Mouse (Mus musculus) stomach, postnatal 0 days (tissue): Measurements from ENCODE around the gene Olfr361. TPM values are rescaled to one million over a fixed set of nuclear protein-coding genes. Genes with fewer than 3 reads are reported as not detected.
"Not testable (repeated sequence)": the region's sequence is repeated elsewhere in the genome, so short reads cannot be mapped to it uniquely, and the experiment has no call there.

Experiments used
- ATAC-seq: fragments of 200-750 bp; cut with Nextera tagmentation; 2 replicates; pipeline ENCODE4 v1.8.0; 2017; ENCODE audit not compliant: low FRiP score, low TSS enrichment
- DNase-seq: peaks from one replicate; pipeline ENCODE4 v3.0.0-alpha.2; 2016; ENCODE audit warnings: low spot score
- H3K27ac ChIP-seq: fragments of 300-500 bp; sonication (generic); replicated peaks from 2 replicates; pipeline ENCODE4 v1.5.1; 2014; ENCODE audit warnings: mild to moderate bottlenecking, control low read depth
- H3K27me3 ChIP-seq: fragments of 300-500 bp; sonication (generic); 2 replicates; pipeline ENCODE4 v1.6.1; 2014; ENCODE audit warnings: low read length; ENCODE audit not compliant: control insufficient read depth, insufficient read depth
- H3K36me3 ChIP-seq: fragments of 300-500 bp; sonication (generic); 2 replicates; pipeline ENCODE4 v1.6.1; 2014; ENCODE audit warnings: low read length, mixed read lengths; ENCODE audit not compliant: control insufficient read depth, insufficient read depth
- H3K4me1 ChIP-seq: fragments of 300-500 bp; sonication (generic); replicated peaks from 2 replicates; pipeline ENCODE4 v1.6.1; 2014; ENCODE audit warnings: antibody characterized with exemption; ENCODE audit not compliant: control insufficient read depth, insufficient read depth
- H3K4me2 ChIP-seq: fragments of 300-500 bp; sonication (generic); replicated peaks from 2 replicates; pipeline ENCODE4 v1.6.1; 2014; ENCODE audit warnings: low read depth, mild to moderate bottlenecking, control low read depth, moderate library complexity
- H3K4me3 ChIP-seq: fragments of 300-500 bp; sonication (generic); 2 replicates; pipeline ENCODE4 v1.5.1; 2014; ENCODE audit warnings: low read depth, low read length, control low read depth
- H3K9ac ChIP-seq: fragments of 300-500 bp; sonication (generic); 2 replicates; pipeline ENCODE4 v1.6.1; 2014; ENCODE audit warnings: mild to moderate bottlenecking, low read length, control low read depth, mixed read lengths
- H3K9me3 ChIP-seq: fragments of 300-500 bp; sonication (generic); 2 replicates; pipeline ENCODE4 v1.6.1; 2016; ENCODE audit warnings: low read length; ENCODE audit not compliant: control insufficient read depth
- CTCF ChIP-seq: IDR thresholded peaks from 2 replicates; pipeline ENCODE4 v1.5.1; 2016; ENCODE audit warnings: antibody characterized with exemption, low read depth, mild to moderate bottlenecking, moderate library complexity
- EP300 ChIP-seq: optimal IDR thresholded peaks from 2 replicates; pipeline ENCODE3; 2016; ENCODE audit warnings: antibody characterized with exemption
- WGBS: fragments of 180-500 bp; shearing (Covaris S2); extraction: QIAGEN DNeasy Blood & Tissue Kit; methylation state at CpG from one replicate; pipeline ENCODE4 v1.1.7; 2014; 5-methylcytosine and 5-hydroxymethylcytosine counted together
- polyA plus RNA-seq: library from polyadenylated mRNA; unstranded; fragments of >200 nt; fragmentation: Nextera tagmentation; extraction: Ambion mirVana; gene quantifications from 2 replicates; pipeline ENCODE4 v1.2.1, GENCODE M21; 2015

Olfr361 gene
- polyA plus RNA-seq = not detected in 2 replicates

GRCm38 (mm10) chr2:37089190-37089589 is at the start of gene Olfr361:
Gene Olfr361, minus strand, starts transcription at chr2:37089290.
- H3K4me2 ChIP-seq, H3K36me3 ChIP-seq, H3K27ac ChIP-seq, DNase-seq, H3K4me3 ChIP-seq, ATAC-seq, H3K4me1 ChIP-seq, H3K27me3 ChIP-seq, H3K9ac ChIP-seq, H3K9me3 ChIP-seq: not testable (repeated sequence)
- WGBS = 38% methylated on average over 1 of the region's 1 CpGs

- H3K27me3 ChIP-seq = no peaks in the 10 kb centered on the region
- no peaks in the 10 kb centered on the region for H3K4me1 ChIP-seq
- H3K9ac ChIP-seq = no peak within 1 kb of the TSS
- H3K4me2 ChIP-seq = no peak within 1 kb of the TSS
- H3K27ac ChIP-seq = no peak within 1 kb of the TSS
- no peak for TF ChIP-seq EP300
- no peak for TF ChIP-seq CTCF
- WGBS = 88% methylated on average over 1 of the region's 1 CpGs
- H3K4me3 ChIP-seq = no peak within 1 kb of the TSS
- ATAC-seq (no peak), DNase-seq (no peak)
- H3K36me3 ChIP-seq = no peaks in the 10 kb centered on the region
- no peaks in the 10 kb centered on the region for H3K9me3 ChIP-seq
Observed at GRCm38 (mm10) chr2:37117810-37118209, 28.7 kb upstream of the Olfr361 start, which contains the start of gene Olfr362. Gene Olfr362, minus strand, starts transcription at chr2:37117910.

GRCm38 (mm10) chr2:37065446-37065845 is 23.6 kb downstream of the Olfr361 start, which contains the start of gene Olfr360:
Gene Olfr360, plus strand, starts transcription at chr2:37065746.
- H3K4me1 ChIP-seq = no peaks in the 10 kb centered on the region
- DNase-seq (no peak), ATAC-seq (no peak)
- H3K9ac ChIP-seq = no peak within 1 kb of the TSS
- no peak within 1 kb of the TSS for H3K4me3 ChIP-seq
- no peak within 1 kb of the TSS for H3K27ac ChIP-seq
- H3K9me3 ChIP-seq = no peaks in the 10 kb centered on the region
- no peak for TF ChIP-seq EP300
- no peak for TF ChIP-seq CTCF
- H3K27me3 ChIP-seq = no peaks in the 10 kb centered on the region
- H3K4me2 ChIP-seq = no peak within 1 kb of the TSS
- no peaks in the 10 kb centered on the region for H3K36me3 ChIP-seq

Other genes starting within 250 kb of the Olfr361 start
- not detected in 2 replicates for gene Olfr350, start 243.0 kb downstream of the Olfr361 start, polyA plus RNA-seq
- gene Olfr351, start 226.6 kb downstream of the Olfr361 start, polyA plus RNA-seq = not detected in 2 replicates
- not detected in 2 replicates for gene Olfr352, start 220.8 kb downstream of the Olfr361 start, polyA plus RNA-seq
- gene Olfr353, start 196.4 kb downstream of the Olfr361 start, polyA plus RNA-seq = not detected in 2 replicates
- 0.05 TPM in 1 of 2 replicates, not detected in the other for gene Olfr354, start 183.6 kb downstream of the Olfr361 start, polyA plus RNA-seq
- gene Olfr355, start 160.4 kb downstream of the Olfr361 start, polyA plus RNA-seq = not detected in 2 replicates
- not detected in 2 replicates for gene Olfr356, start 152.2 kb downstream of the Olfr361 start, polyA plus RNA-seq
- 0.01 TPM in 1 of 2 replicates, not detected in the other for gene Olfr357, start 95.5 kb downstream of the Olfr361 start, polyA plus RNA-seq
- gene Olfr358, start 80.0 kb downstream of the Olfr361 start, polyA plus RNA-seq = not detected in 2 replicates
- gene Olfr360, start 23.5 kb downstream of the Olfr361 start, polyA plus RNA-seq = not detected in 2 replicates
- not detected in 2 replicates for gene Olfr362, start 28.6 kb upstream of the Olfr361 start, polyA plus RNA-seq
- not detected in 2 replicates for gene Olfr364-ps1, start 50.0 kb upstream of the Olfr361 start, polyA plus RNA-seq
- not detected in 2 replicates for gene Olfr365, start 98.9 kb upstream of the Olfr361 start, polyA plus RNA-seq
- gene Olfr366, start 122.3 kb upstream of the Olfr361 start, polyA plus RNA-seq = not detected in 2 replicates
- not detected in 2 replicates for gene Olfr368, start 237.2 kb upstream of the Olfr361 start, polyA plus RNA-seq